Mouse (Mus musculus) heart, adult 2 months (tissue): ENCODE measurements at regions not wholly inside any gene's neighbourhood (a gene's known extent, or its start where the extent isn't known, plus 50 kb on each side); places are given as distances from the start of the nearest gene placed in this dataset.

Experiments
- DNase-seq, 2 experiments: peaks; one replicate each; pipeline ENCODE4 v3.0.0; 2021
- H3K27ac ChIP-seq: fragments of 200-600 bp; 2 replicates; pipeline ENCODE4 v1.8.1; 2022
- H3K27me3 ChIP-seq: fragments of 200-500 bp; 2 replicates; pipeline ENCODE4 v1.6.1; 2012; ENCODE audit warnings: mild to moderate bottlenecking, low read length, inconsistent platforms, mixed read lengths; ENCODE audit not compliant: control insufficient read depth, insufficient read depth
- H3K36me3 ChIP-seq: fragments of 200-500 bp; 2 replicates; pipeline ENCODE4 v1.6.1; 2012; ENCODE audit warnings: low read length, inconsistent platforms; ENCODE audit not compliant: control insufficient read depth, insufficient read depth
- H3K4me1 ChIP-seq: fragments of 200-500 bp; 2 replicates; pipeline ENCODE4 v1.6.1; 2011; ENCODE audit warnings: low read length; ENCODE audit not compliant: control insufficient read depth, insufficient read depth
- H3K4me3 ChIP-seq: fragments of 200-600 bp; 2 replicates; pipeline ENCODE4 v1.8.1; 2022
- H3K79me2 ChIP-seq: fragments of 200-500 bp; replicated peaks from 2 replicates; pipeline ENCODE4 v1.6.1; 2012; ENCODE audit warnings: mild to moderate bottlenecking, inconsistent platforms, low read length, moderate library complexity, mixed read lengths; ENCODE audit not compliant: control insufficient read depth, insufficient read depth
- H3K9ac ChIP-seq: fragments of 200-500 bp; 2 replicates; pipeline ENCODE4 v1.6.1; 2012; ENCODE audit warnings: low read depth, mild to moderate bottlenecking, control low read depth, inconsistent platforms, low read length, mixed read lengths
- CTCF ChIP-seq: fragments of 200-600 bp; IDR thresholded peaks from 2 replicates; pipeline ENCODE4 v1.8.1; 2022; ENCODE audit warnings: antibody characterized with exemption, mild to moderate bottlenecking, moderate library complexity
- EP300 ChIP-seq: fragments of 200-500 bp; IDR thresholded peaks from 2 replicates; pipeline ENCODE4 v1.6.1; 2011; ENCODE audit warnings: low read depth, low read length, control low read depth; ENCODE audit not compliant: insufficient read depth
- POLR2A ChIP-seq: fragments of 200-500 bp; IDR thresholded peaks from 2 replicates; pipeline ENCODE4 v1.6.1; 2011; ENCODE audit warnings: mild to moderate bottlenecking, low read depth, low read length, control low read depth; ENCODE audit not compliant: insufficient read depth
- WGBS: fragments of 180-500 bp; shearing (Covaris S2); methylation state at CpG from one replicate; pipeline ENCODE4 v1.1.7; 2018; 5-methylcytosine and 5-hydroxymethylcytosine counted together
- intact Hi-C: fragments of 180-260 bp; cut with DNase I; formaldehyde crosslinking; loops from one replicate; pipeline ENCODE4 v1.15.1; 2025

GRCm38 (mm10) chr15:40223272-40223671 lies 89.1 kb downstream of the 9330182O14Rik start:
- 82% methylated on average over 3 of the region's 3 CpGs for WGBS
- intact Hi-C loops: no loop called here
- no peak for DNase-seq
- no peaks in the 10 kb centered on the region for H3K4me1 ChIP-seq
- H3K27ac ChIP-seq: no peak overlapping the region
- TF ChIP-seq EP300: no peak
- peak; percentile 19; the same call in 1 of the 2 replicates for TF ChIP-seq CTCF
- no peak for TF ChIP-seq POLR2A
- H3K27me3 ChIP-seq: no peaks in the 10 kb centered on the region
- H3K4me3 ChIP-seq: no peak overlapping the region
- H3K79me2 ChIP-seq: no peaks in the 10 kb centered on the region
- no peaks in the 10 kb centered on the region for H3K36me3 ChIP-seq
- no peak overlapping the region for H3K9ac ChIP-seq

- Histone ChIP-seq H3K4me3 (no peak overlapping the region), H3K9ac (no peak overlapping the region), H3K27ac (no peak overlapping the region), H3K79me2 (no peaks in the 10 kb centered on the region), H3K36me3 (no peaks in the 10 kb centered on the region), H3K4me1 (no peaks in the 10 kb centered on the region), H3K27me3 (no peaks in the 10 kb centered on the region)
- no peak for DNase-seq
- 74% methylated on average over 4 of the region's 4 CpGs for WGBS
- intact Hi-C loops: no loop called here
- TF ChIP-seq EP300 (no peak), POLR2A (no peak), CTCF (no peak)
Observed at GRCm38 (mm10) chr15:40241764-40242163, 107.6 kb downstream of the 9330182O14Rik start.

GRCm38 (mm10) chr15:40248966-40249365 lies 114.8 kb downstream of the 9330182O14Rik start:
- TF ChIP-seq POLR2A: no peak
- TF ChIP-seq CTCF: no peak
- no peak for TF ChIP-seq EP300
- WGBS: 45% methylated on average over 4 of the region's 4 CpGs

GRCm38 (mm10) chr15:40259433-40259832 lies 125.3 kb downstream of the 9330182O14Rik start:
- DNase-seq: no peak
- H3K4me1 ChIP-seq: no peaks in the 10 kb centered on the region

More at GRCm38 (mm10) chr15:40248966-40249365, 114.8 kb downstream of the 9330182O14Rik start:
- H3K9ac ChIP-seq: no peak overlapping the region
- no peaks in the 10 kb centered on the region for H3K27me3 ChIP-seq
- no peaks in the 10 kb centered on the region for H3K4me1 ChIP-seq
- no peaks in the 10 kb centered on the region for H3K79me2 ChIP-seq
- DNase-seq: no peak
- H3K4me3 ChIP-seq: no peak overlapping the region
- no peaks in the 10 kb centered on the region for H3K36me3 ChIP-seq
- H3K27ac ChIP-seq: no peak overlapping the region
- intact Hi-C loops: no loop called here

GRCm38 (mm10) chr15:40279021-40279420 lies 144.9 kb downstream of the 9330182O14Rik start:
- H3K4me1 ChIP-seq: no peaks in the 10 kb centered on the region
- intact Hi-C loops: no loop called here
- H3K4me3 ChIP-seq: no peak overlapping the region
- no peaks in the 10 kb centered on the region for H3K27me3 ChIP-seq
- no peak overlapping the region for H3K27ac ChIP-seq
- H3K79me2 ChIP-seq: no peaks in the 10 kb centered on the region
- DNase-seq: no peak
- H3K36me3 ChIP-seq: no peaks in the 10 kb centered on the region
- 91% methylated on average over 1 of the region's 1 CpGs for WGBS
- no peak overlapping the region for H3K9ac ChIP-seq
- TF ChIP-seq CTCF (no peak), POLR2A (no peak), EP300 (no peak)

More at GRCm38 (mm10) chr15:40259433-40259832, 125.3 kb downstream of the 9330182O14Rik start:
- no peaks in the 10 kb centered on the region for H3K27me3 ChIP-seq
- H3K4me3 ChIP-seq: no peak overlapping the region
- no peaks in the 10 kb centered on the region for H3K79me2 ChIP-seq
- H3K9ac ChIP-seq: no peak overlapping the region
- no peak overlapping the region for H3K27ac ChIP-seq
- intact Hi-C loops: no loop called here
- H3K36me3 ChIP-seq: no peaks in the 10 kb centered on the region
- TF ChIP-seq POLR2A: no peak
- no peak for TF ChIP-seq CTCF
- TF ChIP-seq EP300: no peak
- WGBS: 51% methylated on average over 5 of the region's 5 CpGs

- intact Hi-C loops: no loop called here
Observed at GRCm38 (mm10) chr15:40280551-40280950, 146.4 kb downstream of the 9330182O14Rik start.

More at GRCm38 (mm10) chr15:40280551-40280950, 146.4 kb downstream of the 9330182O14Rik start:
- no peak overlapping the region for H3K9ac ChIP-seq
- no peak overlapping the region for H3K4me3 ChIP-seq
- no peak overlapping the region for H3K27ac ChIP-seq
- no peak for TF ChIP-seq POLR2A
- TF ChIP-seq EP300: no peak
- no peaks in the 10 kb centered on the region for H3K4me1 ChIP-seq
- no peaks in the 10 kb centered on the region for H3K79me2 ChIP-seq
- no peak for DNase-seq
- H3K36me3 ChIP-seq: no peaks in the 10 kb centered on the region
- no peaks in the 10 kb centered on the region for H3K27me3 ChIP-seq
